Mouse (Mus musculus): ENCODE data around the gene Olfr98.

DNA sequence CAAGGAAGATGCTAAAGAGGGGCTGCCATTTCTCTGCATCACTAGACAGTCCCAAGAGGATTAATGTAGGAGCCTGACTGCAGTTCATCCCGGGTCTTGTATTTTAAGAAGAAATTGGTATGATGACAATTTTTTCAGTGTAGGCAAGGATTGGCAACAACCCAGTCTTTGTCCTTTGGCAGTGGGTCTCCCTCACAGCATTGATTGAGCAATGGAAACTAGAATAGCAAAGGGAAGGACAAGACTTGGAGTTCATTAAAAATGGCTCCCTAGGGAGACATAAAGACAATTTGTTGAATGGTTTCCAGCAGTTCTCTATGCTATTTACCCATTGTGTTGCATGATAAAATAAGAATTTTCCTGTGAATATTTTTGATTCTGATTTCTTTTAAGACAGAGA, 16.8 kb upstream of the Olfr98 start:
- TF ChIP-seq ZC3H11A (IDR thresholded peaks at IDR 0.05; ENCODE audit: low read depth, low read length) (no peak), E2F4 (IDR thresholded peaks at IDR 0.05; ENCODE audit: insufficient replicate concordance, low read depth, low read length) (no peak), EP300 (IDR thresholded peaks at IDR 0.05; ENCODE audit: low read length) (no peak), SMC3 (IDR thresholded peaks at IDR 0.05; ENCODE audit: low read depth, low read length) (no peak), CHD2 (IDR thresholded peaks at IDR 0.05; ENCODE audit: low read length) (no peak), CTCF (conservative IDR thresholded peaks at IDR 0.05 in 1 of 2, IDR thresholded peaks at IDR 0.05 in 1 of 2; ENCODE audit: low read depth in 2 of 2, low read length in 2 of 2) (no peak), PAX5 (IDR thresholded peaks at IDR 0.05; ENCODE audit: low read length) (no peak), MEF2A (IDR thresholded peaks at IDR 0.05; ENCODE audit: borderline replicate concordance, low read depth, low read length) (no peak), USF1 (IDR thresholded peaks at IDR 0.05; ENCODE audit: low read depth, low read length) (no peak), POLR2A (IDR thresholded peaks at IDR 0.05; ENCODE audit: low read depth, low read length) (no peak), MXI1 (IDR thresholded peaks at IDR 0.05; ENCODE audit: low read depth, low read length) (no peak), GABPA (IDR thresholded peaks at IDR 0.05; ENCODE audit: insufficient replicate concordance, low read depth, low read length) (no peak)

Data from CH12.LX (cell line).